In the genomic region with DNA sequence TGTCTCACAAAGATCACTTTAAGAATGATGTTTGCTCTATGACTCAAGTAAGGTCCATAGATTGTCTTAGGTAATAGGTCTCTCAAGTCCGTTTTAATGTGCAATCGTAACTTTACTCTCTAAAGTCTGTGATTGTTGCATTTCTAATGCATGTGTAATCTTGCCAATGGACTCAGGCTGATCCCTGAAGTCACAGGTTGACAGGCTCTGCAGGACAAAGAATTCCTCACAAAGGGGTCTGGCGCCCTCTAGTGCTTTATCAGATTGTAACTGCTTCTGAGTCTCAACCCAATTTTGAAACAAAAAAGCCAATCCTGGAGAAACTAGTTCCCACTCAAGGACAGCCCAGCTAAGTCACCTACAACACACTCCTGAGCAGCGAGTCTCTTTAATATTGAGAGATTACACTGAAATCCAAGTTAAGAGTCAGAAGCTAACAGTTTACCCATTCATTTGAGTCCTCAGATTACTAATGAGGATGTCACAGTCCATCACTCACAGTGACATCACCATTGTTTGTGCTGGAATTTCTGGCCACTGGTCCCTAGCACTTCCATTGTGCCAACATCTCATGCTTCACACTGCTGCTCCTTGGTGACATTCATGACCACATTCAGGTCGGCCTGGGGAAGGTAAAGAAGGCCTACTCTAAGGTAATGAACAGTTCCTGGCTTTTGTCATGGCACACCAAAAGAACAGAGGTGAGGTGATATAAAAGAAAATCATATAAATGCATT, we compare ENCODE assay signal across 8 mouse cellular contexts. TPM values are rescaled to one million over a fixed set of nuclear protein-coding genes. Genes with fewer than 3 reads are reported as not detected.
DNase-seq lines count a peak whose midpoint lies in the region; ATAC-seq and TF ChIP-seq lines count a peak whose summit lies in the region.

No protein-coding gene starts in this region.

- no peak overlapping the region for H3K27ac ChIP-seq in liver, adult 2 months (replicated peaks; ENCODE audit: insufficient read depth, low read depth, low read length)
- H3K27ac ChIP-seq in liver, embryonic 11.5 days (ENCODE audit: low read depth, low read length) = no peak overlapping the region
- H3K27ac ChIP-seq in hindbrain, postnatal 0 days = no peak overlapping the region
- H3K27ac ChIP-seq in midbrain, embryonic 11.5 days (ENCODE audit: low read depth, low read length) = no peak overlapping the region

- no peaks in the 10 kb centered on the region for H3K9me3 ChIP-seq in liver, embryonic 11.5 days (ENCODE audit: control insufficient read depth, low read length)
- H3K9me3 ChIP-seq in hindbrain, postnatal 0 days (ENCODE audit: low read length) = no peaks in the 10 kb centered on the region
- H3K9me3 ChIP-seq in midbrain, embryonic 11.5 days (ENCODE audit: control insufficient read depth, low read length) = no peaks in the 10 kb centered on the region

- no peaks in the 10 kb centered on the region for H3K36me3 ChIP-seq in liver, adult 2 months (ENCODE audit: control insufficient read depth, insufficient read depth, low read length)
- no peaks in the 10 kb centered on the region for H3K36me3 ChIP-seq in liver, embryonic 11.5 days (ENCODE audit: control insufficient read depth, insufficient read depth, low read length)
- no peaks in the 10 kb centered on the region for H3K36me3 ChIP-seq in hindbrain, postnatal 0 days (ENCODE audit: insufficient read depth, low read length)
- H3K36me3 ChIP-seq in midbrain, embryonic 11.5 days (ENCODE audit: control insufficient read depth, insufficient read depth, low read length) = no peaks in the 10 kb centered on the region

- H3K9ac ChIP-seq in liver, adult 2 months (ENCODE audit: low read depth, low read length) = no peak overlapping the region
- no peak overlapping the region for H3K9ac ChIP-seq in liver, embryonic 11.5 days (ENCODE audit: low read depth, low read length)
- no peak overlapping the region for H3K9ac ChIP-seq in hindbrain, postnatal 0 days (replicated peaks; ENCODE audit: low read length)
- no peak overlapping the region for H3K9ac ChIP-seq in midbrain, embryonic 11.5 days (ENCODE audit: low read length)

- no peaks in the 10 kb centered on the region for H3K79me2 ChIP-seq in liver, adult 2 months (ENCODE audit: control insufficient read depth, insufficient read depth, low read length)

- no peaks in the 10 kb centered on the region for H3K27me3 ChIP-seq in liver, adult 2 months (ENCODE audit: control insufficient read depth, insufficient read depth, low read length)
- H3K27me3 ChIP-seq in liver, embryonic 11.5 days (replicated peaks; ENCODE audit: control insufficient read depth, insufficient read depth, low read length) = no peaks in the 10 kb centered on the region
- H3K27me3 ChIP-seq in hindbrain, postnatal 0 days (ENCODE audit: insufficient read depth, low read length) = no peaks in the 10 kb centered on the region
- H3K27me3 ChIP-seq in midbrain, embryonic 11.5 days (ENCODE audit: control insufficient read depth, insufficient read depth, low read length) = no peaks in the 10 kb centered on the region

- WGBS in liver, adult 2 months = 15% methylated on average over 5 of the region's 5 CpGs
- WGBS in liver, embryonic 11.5 days = 20% methylated on average over 5 of the region's 5 CpGs
- 4% methylated on average over 5 of the region's 5 CpGs for WGBS in hindbrain, postnatal 0 days
- 8% methylated on average over 5 of the region's 5 CpGs for WGBS in midbrain, embryonic 11.5 days

- TF ChIP-seq POLR2A in liver, adult 2 months (IDR thresholded peaks at IDR 0.05; ENCODE audit: extremely low read depth, insufficient read depth, low read length) = no peak

- H3K4me2 ChIP-seq in liver, embryonic 11.5 days = no peak overlapping the region
- no peak overlapping the region for H3K4me2 ChIP-seq in hindbrain, postnatal 0 days (ENCODE audit: low read depth, low read length)
- no peak overlapping the region for H3K4me2 ChIP-seq in midbrain, embryonic 11.5 days

- H3K4me3 ChIP-seq in liver, adult 2 months (ENCODE audit: insufficient read depth, low read depth, low read length) = no peak overlapping the region
- no peak overlapping the region for H3K4me3 ChIP-seq in liver, embryonic 11.5 days (ENCODE audit: low read depth, low read length)
- H3K4me3 ChIP-seq in hindbrain, postnatal 0 days (ENCODE audit: low read length) = no peak overlapping the region
- no peak overlapping the region for H3K4me3 ChIP-seq in midbrain, embryonic 11.5 days (ENCODE audit: low read depth, low read length)

- TF ChIP-seq CTCF in liver, adult 2 months (IDR thresholded peaks at IDR 0.05; ENCODE audit: low read depth, low read length) = peak; percentile 65
- peak; percentile 93 for TF ChIP-seq CTCF in hindbrain, postnatal 0 days (IDR thresholded peaks at IDR 0.05; ENCODE audit: low read depth)

- no peak for ATAC-seq in liver, embryonic 11.5 days (replicated peaks; ENCODE audit: low FRiP score)
- peak; percentile 49; the same call in 1 of the 2 replicates for ATAC-seq in hindbrain, postnatal 0 days
- peak; percentile 80 for ATAC-seq in midbrain, embryonic 11.5 days (ENCODE audit: low FRiP score)

- no peaks in the 10 kb centered on the region for H3K4me1 ChIP-seq in liver, adult 2 months (ENCODE audit: control insufficient read depth, insufficient read depth, low read length)
- no peaks in the 10 kb centered on the region for H3K4me1 ChIP-seq in liver, embryonic 11.5 days (replicated peaks; ENCODE audit: control insufficient read depth, insufficient read depth, low read length)
- no peaks in the 10 kb centered on the region for H3K4me1 ChIP-seq in hindbrain, postnatal 0 days (ENCODE audit: insufficient read depth, low read length)
- H3K4me1 ChIP-seq in midbrain, embryonic 11.5 days (ENCODE audit: control insufficient read depth, insufficient read depth, low read length) = no peaks in the 10 kb centered on the region

- peak; percentile 68 for DNase-seq in liver, adult 2 months (ENCODE audit: extremely low read depth, low read depth, low spot score)
- no peak for DNase-seq in liver, embryonic 11.5 days (ENCODE audit: low spot score)
- peak; percentile 73 for DNase-seq in cerebellum, adult 8-10 months
- peak; percentile 88 for DNase-seq in forelimb bud, embryonic 11.5 days (ENCODE audit: low read depth, low spot score)
- DNase-seq in hindbrain, postnatal 0 days (ENCODE audit: low spot score) = peak; percentile 94
- peak; percentile 50 for DNase-seq in left cerebral cortex, adult 11 months (ENCODE audit: low spot score)
- peak; percentile 98 for DNase-seq in midbrain, embryonic 11.5 days (ENCODE audit: low spot score, missing footprints)
- DNase-seq in right cerebral cortex, postnatal 4 days = peak; percentile 69

RNA-seq across cellular contexts. Expression of a gene that starts 19.9 kb away (rescaled TPM):
- total RNA-seq in liver, adult 2 months (2014; rRNA removed) = 4.2 and 6.1 TPM in 2 replicates
- 2.2 and 2.3 TPM in 2 replicates for polyA plus RNA-seq in liver, adult 2 months (2012; rRNA removed)
- polyA plus RNA-seq in liver, embryonic 11.5 days (2014; fragmentation: Nextera tagmentation; extraction: Ambion mirVana) = 29.2 and 35.1 TPM in 2 replicates
- total RNA-seq in hindbrain, postnatal 0 days (2014; rRNA removed) = 3.1 and 6.3 TPM in 2 replicates
- polyA plus RNA-seq in hindbrain, postnatal 0 days (2015; fragmentation: Nextera tagmentation; extraction: Ambion mirVana) = 13.6 and 14.8 TPM in 2 replicates
- 5.7 and 6.4 TPM in 2 replicates for polyA plus RNA-seq in midbrain, embryonic 11.5 days (2014; fragmentation: Nextera tagmentation; extraction: Ambion mirVana)

RNA-seq across cellular contexts. Expression of a gene that starts 58.2 kb away (rescaled TPM):
- total RNA-seq in liver, adult 2 months (2014; rRNA removed) = 29.7 and 54.2 TPM in 2 replicates
- 5.9 and 7.4 TPM in 2 replicates for polyA plus RNA-seq in liver, adult 2 months (2012; rRNA removed)
- polyA plus RNA-seq in liver, embryonic 11.5 days (2014; fragmentation: Nextera tagmentation; extraction: Ambion mirVana) = 11.8 and 12.5 TPM in 2 replicates
- total RNA-seq in hindbrain, postnatal 0 days (2014; rRNA removed) = 1.5 and 2.4 TPM in 2 replicates
- polyA plus RNA-seq in hindbrain, postnatal 0 days (2015; fragmentation: Nextera tagmentation; extraction: Ambion mirVana) = 8.3 and 10.1 TPM in 2 replicates
- 5.4 and 6.6 TPM in 2 replicates for polyA plus RNA-seq in midbrain, embryonic 11.5 days (2014; fragmentation: Nextera tagmentation; extraction: Ambion mirVana)
